Mouse (Mus musculus) intestine, embryonic 16.5 days (tissue): ENCODE results near the gene Nkx1-2. TPM values are rescaled to one million over a fixed set of nuclear protein-coding genes. Genes with fewer than 3 reads are reported as not detected.

Source experiments
- ATAC-seq: fragments of 200-750 bp; cut with Nextera tagmentation; 2 replicates; pipeline ENCODE4 v1.8.0; 2017; ENCODE audit warnings: moderate TSS enrichment, moderate library complexity
- H3K27ac ChIP-seq: fragments of 300-500 bp; sonication (generic); 2 replicates; pipeline ENCODE4 v1.5.1; 2014; ENCODE audit warnings: mild to moderate bottlenecking, low read length
- H3K27me3 ChIP-seq: fragments of 300-500 bp; sonication (generic); replicated peaks from 2 replicates; pipeline ENCODE4 v1.6.1; 2014; ENCODE audit warnings: low read length, control low read depth, mixed read lengths; ENCODE audit not compliant: control insufficient read depth, insufficient read depth
- H3K36me3 ChIP-seq: fragments of 300-500 bp; sonication (generic); 2 replicates; pipeline ENCODE4 v1.6.1; 2014; ENCODE audit warnings: low read length, control low read depth; ENCODE audit not compliant: control insufficient read depth, insufficient read depth
- H3K4me1 ChIP-seq: fragments of 300-500 bp; sonication (generic); 2 replicates; pipeline ENCODE4 v1.6.1; 2014; ENCODE audit warnings: low read length, control low read depth, mixed read lengths; ENCODE audit not compliant: control insufficient read depth, insufficient read depth
- H3K4me2 ChIP-seq: fragments of 300-500 bp; sonication (generic); 2 replicates; pipeline ENCODE4 v1.6.1; 2014; ENCODE audit warnings: low read depth, low read length, control low read depth
- H3K4me3 ChIP-seq: fragments of 300-500 bp; sonication (generic); 2 replicates; pipeline ENCODE4 v1.5.1; 2014; ENCODE audit warnings: mild to moderate bottlenecking, low read length
- H3K9ac ChIP-seq: fragments of 300-500 bp; sonication (generic); 2 replicates; pipeline ENCODE4 v1.6.1; 2014; ENCODE audit warnings: low read depth, low read length
- H3K9me3 ChIP-seq: fragments of 300-500 bp; sonication (generic); 2 replicates; pipeline ENCODE4 v1.6.1; 2016; ENCODE audit warnings: low read length, control low read depth; ENCODE audit not compliant: control insufficient read depth
- WGBS: fragments of 180-500 bp; shearing (Covaris S2); extraction: QIAGEN DNeasy Blood & Tissue Kit; methylation state at CpG from one replicate; pipeline ENCODE4 v1.1.7; 2014; 5-methylcytosine and 5-hydroxymethylcytosine counted together
- polyA plus RNA-seq: library from polyadenylated mRNA; unstranded; fragments of >200 nt; fragmentation: Nextera tagmentation; extraction: Ambion mirVana; gene quantifications from 2 replicates; pipeline ENCODE4 v1.2.1, GENCODE M21; 2015

Nkx1-2 gene
- polyA plus RNA-seq, 1 experiment from 2014 or later = 0.70 TPM

DNA sequence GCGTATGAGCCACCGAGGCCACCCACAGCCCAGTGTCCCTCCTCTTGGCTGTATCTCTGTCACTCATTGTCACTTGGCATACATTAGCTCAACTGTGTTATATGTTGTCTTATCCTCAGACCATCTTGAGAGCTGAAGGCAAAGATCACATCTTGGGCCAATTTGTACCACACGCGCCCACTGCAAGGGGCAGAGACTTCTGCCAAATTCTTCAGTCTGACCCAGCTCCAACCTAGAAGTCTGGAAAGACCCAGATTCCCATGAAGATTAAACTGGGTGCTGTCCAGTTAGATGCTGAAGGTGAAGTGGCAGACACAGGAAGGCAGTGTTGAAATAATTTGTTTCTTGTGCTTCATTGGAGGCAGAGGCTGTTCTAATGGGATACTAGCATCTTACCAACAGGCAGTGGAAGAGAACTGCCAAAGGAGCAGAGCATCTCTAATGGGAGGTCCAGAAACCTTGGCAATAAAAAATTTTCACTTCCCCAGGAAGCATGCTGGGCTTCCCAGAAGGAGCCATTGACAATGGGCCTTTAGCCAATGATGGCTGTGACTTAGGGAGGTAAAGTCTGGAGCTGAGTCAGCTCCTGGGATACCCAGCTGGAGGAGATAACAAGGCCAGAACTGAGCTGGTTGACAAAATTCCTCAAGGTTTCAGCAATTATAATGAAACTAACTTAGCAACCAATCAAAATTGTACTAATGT, 9.0 kb upstream of the Nkx1-2 start:
- Histone ChIP-seq H3K27me3 (no peaks in the 10 kb centered on the region), H3K4me3 (no peak overlapping the region), H3K4me1 (peaks cover 5% of the 10 kb centered on the region; the same call in 1 of the 2 replicates), H3K9me3 (no peaks in the 10 kb centered on the region), H3K4me2 (no peak overlapping the region), H3K27ac (no peak overlapping the region), H3K9ac (no peak overlapping the region), H3K36me3 (no peaks in the 10 kb centered on the region)
- 93% methylated on average over 4 of the region's 4 CpGs for WGBS
- ATAC-seq = no peak

DNA sequence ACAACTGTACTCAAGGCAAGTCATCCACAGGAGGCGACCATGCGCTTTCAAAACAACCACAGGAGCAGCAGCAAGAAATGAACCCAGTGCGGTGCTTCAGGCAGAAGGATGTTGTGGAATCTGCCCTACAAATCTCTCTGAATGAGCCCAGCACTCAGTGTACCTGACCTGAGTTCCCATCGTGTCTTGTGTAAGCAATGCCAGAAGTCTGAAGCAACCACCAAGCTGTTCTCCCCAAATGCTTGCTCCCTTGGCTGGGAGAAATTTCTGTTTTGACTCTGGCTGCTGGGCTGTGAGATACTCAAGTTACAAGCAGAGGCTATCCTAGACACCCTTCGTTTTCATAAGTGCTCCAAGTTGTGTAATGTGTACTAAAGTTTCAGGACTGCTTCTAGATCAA, 6.3 kb upstream of the Nkx1-2 start:
- Histone ChIP-seq H3K27ac (no peak overlapping the region), H3K4me3 (no peak overlapping the region), H3K4me2 (no peak overlapping the region), H3K9ac (no peak overlapping the region), H3K4me1 (peaks cover 3% of the 10 kb centered on the region; the same call in 1 of the 2 replicates), H3K27me3 (peaks cover 4% of the 10 kb centered on the region; the same call in 1 of the 2 replicates), H3K9me3 (no peaks in the 10 kb centered on the region), H3K36me3 (no peaks in the 10 kb centered on the region)
- ATAC-seq = no peak
- WGBS = 55% methylated on average over 5 of the region's 5 CpGs

DNA sequence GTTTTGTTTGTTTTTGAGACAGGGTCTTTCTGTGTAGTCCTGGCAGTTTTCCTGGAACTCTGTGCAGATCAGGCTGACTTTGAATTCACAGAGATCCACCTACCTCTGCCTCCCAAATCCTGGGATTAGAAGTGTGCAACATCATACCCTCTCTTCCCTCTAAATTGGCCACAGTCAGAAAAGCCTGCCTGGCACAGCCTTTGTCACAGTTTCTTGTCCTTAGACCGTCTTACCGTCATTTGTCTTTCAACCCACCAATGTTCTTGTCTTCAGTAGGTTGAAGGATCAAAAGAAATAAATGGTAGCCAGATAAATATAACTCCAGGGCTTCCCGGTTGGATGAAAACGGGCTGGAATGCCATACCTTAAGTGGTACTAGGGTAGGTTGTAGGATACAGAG, 5.3 kb upstream of the Nkx1-2 start:
- Histone ChIP-seq H3K36me3 (no peaks in the 10 kb centered on the region), H3K27ac (no peak overlapping the region), H3K9ac (no peak overlapping the region), H3K4me2 (no peak overlapping the region), H3K4me3 (no peak overlapping the region), H3K27me3 (peaks cover 11% of the 10 kb centered on the region; the same call in 1 of the 2 replicates), H3K4me1 (0 out of 2 replicates have a peak, but pooled peaks cover 4% of the 10 kb centered on the region), H3K9me3 (no peaks in the 10 kb centered on the region)
- 90% methylated on average over 4 of the region's 4 CpGs for WGBS
- ATAC-seq = no peak

DNA sequence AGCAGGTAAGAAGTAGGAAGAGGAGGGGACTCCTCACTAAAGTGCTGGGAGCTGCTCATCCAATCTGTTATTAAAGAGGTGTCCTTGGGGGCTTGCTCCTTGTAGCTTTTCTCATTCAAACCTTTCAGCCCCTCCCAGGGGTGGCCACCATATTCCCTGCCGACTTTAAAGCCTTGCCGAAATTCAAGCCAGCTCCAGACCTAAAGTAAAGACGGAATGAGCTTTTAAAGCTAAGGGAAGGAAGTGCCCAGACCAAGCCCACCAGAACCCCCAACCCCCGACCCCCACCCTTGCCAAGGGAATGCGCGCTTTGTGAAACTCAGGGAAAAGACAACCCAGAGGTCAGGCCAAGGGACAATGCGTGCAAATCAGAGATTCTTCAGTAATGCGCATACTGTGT, 1.5 kb upstream of the Nkx1-2 start:
- no peak for ATAC-seq
- H3K27ac ChIP-seq = no peak overlapping the region
- no peak overlapping the region for H3K4me2 ChIP-seq
- peaks cover 35% of the 10 kb centered on the region for H3K27me3 ChIP-seq
- no peaks in the 10 kb centered on the region for H3K9me3 ChIP-seq
- no peak overlapping the region for H3K9ac ChIP-seq
- no peak overlapping the region for H3K4me3 ChIP-seq
- WGBS = 22% methylated on average over 8 of the region's 8 CpGs
- no peaks in the 10 kb centered on the region for H3K36me3 ChIP-seq
- peaks cover 30% of the 10 kb centered on the region for H3K4me1 ChIP-seq

DNA sequence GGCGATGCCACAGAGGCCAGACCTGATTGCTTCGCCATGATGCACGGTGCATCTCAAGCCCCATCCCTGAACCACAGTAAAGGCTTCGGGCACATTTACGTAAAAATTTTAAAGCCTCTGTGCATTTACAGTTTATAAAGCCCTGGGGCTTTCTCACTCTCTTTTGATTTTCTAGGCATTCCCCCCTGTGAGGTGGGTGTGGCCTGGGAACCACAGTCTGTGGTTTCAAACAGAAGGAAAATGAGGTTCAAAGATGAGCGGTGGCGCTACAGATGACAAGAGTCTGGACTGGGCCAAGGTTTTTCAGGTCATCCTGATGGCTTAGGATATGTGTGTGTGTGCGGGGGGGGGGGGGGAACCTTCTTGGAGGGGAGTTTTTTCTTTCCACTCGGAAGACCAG, 589 bp upstream of the Nkx1-2 start:
- H3K4me3 ChIP-seq = peak overlapping the region; percentile 44
- H3K27ac ChIP-seq = no peak overlapping the region
- H3K9me3 ChIP-seq = no peaks in the 10 kb centered on the region
- peaks cover 35% of the 10 kb centered on the region for H3K27me3 ChIP-seq
- no peak overlapping the region for H3K9ac ChIP-seq
- peaks cover 30% of the 10 kb centered on the region for H3K4me1 ChIP-seq
- 8% methylated on average over 9 of the region's 9 CpGs for WGBS
- peak overlapping the region; percentile 82 for H3K4me2 ChIP-seq
- H3K36me3 ChIP-seq = no peaks in the 10 kb centered on the region
- no peak for ATAC-seq

DNA sequence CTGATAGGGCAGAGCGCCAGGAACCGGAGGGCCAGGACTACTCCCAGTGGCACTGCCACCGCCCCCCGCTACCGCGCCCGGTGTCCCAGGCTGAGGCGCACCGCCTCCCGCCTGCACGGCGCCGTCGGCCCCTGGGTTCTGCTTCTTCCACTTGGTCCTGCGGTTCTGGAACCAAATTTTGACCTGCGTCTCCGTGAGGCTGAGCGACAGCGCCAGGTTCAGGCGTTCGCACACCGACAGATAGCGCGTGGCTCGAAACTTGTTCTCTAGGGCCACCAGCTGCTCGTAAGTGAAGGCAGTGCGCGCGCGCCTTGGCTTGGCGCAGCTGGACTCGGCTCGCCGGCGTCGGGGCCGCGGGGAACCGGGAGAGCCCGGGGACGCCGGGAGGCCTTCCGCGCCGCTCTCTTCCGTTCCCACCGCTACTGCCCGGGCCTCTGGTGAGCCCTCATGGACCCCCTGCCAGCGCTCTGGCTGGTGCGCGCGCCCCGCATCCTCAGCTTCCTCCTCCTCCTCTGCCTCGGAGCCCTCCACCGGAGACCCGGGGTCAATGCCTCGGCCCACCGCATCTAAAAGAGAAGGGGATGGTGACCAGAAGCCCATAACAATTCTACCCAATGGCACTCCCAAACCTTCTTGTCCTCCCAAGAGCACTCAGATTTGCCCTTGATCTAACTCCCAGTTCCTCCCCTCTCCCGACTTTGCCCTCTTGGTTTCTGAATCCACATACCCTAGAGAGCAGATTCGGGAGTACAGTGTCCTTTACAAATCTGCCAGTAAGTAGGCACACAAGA, 2.0 kb downstream of the Nkx1-2 start:
- no peaks in the 10 kb centered on the region for H3K36me3 ChIP-seq
- peak overlapping the region; percentile 55; the same call in 1 of the 2 replicates for H3K27ac ChIP-seq
- peak overlapping the region; percentile 85 for H3K4me2 ChIP-seq
- H3K9ac ChIP-seq = peak overlapping the region; percentile 73
- peak; percentile 78 for ATAC-seq
- H3K4me3 ChIP-seq = peak overlapping the region; percentile 60
- H3K27me3 ChIP-seq = peaks cover 35% of the 10 kb centered on the region
- peaks cover 30% of the 10 kb centered on the region for H3K4me1 ChIP-seq
- WGBS = under 1% methylated on average over 54 of the region's 60 CpGs
- no peaks in the 10 kb centered on the region for H3K9me3 ChIP-seq

DNA sequence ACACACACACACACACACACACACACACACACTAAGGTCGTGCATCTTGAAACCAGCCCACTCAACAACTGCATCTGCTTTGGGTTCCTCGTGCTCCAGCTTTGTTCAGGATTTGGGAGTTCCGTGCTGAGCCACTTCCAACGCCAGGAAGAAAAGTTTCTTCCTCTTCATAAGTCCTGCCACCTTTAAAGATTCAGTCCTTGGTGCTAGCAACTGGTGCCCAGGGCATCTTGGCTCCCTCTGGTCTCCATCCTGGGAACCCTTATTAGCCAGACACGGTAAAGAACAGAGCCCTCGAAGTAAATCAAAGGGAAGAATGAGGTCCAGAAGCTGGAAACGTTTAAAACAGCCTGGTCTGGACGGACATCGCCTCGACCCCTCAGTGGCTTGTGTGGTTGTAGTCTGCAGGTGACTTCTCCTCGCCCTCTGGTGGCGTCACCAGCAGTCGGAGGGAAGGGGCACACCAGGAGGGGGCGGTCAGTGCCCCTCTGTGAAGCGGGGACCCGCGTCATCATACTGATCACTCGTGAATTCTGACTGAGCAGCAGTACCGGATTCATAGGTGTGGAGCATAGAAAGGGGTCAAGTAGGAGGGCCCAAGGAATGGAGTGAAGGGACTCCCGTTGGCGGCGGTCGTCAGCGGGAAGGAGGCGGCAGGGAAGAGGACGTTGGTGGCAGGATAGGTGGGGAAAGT, 2.7 kb downstream of the Nkx1-2 start:
- Histone ChIP-seq H3K27ac (peak overlapping the region; percentile 55; the same call in 1 of the 2 replicates), H3K9ac (peak overlapping the region; percentile 73), H3K27me3 (peaks cover 33% of the 10 kb centered on the region), H3K36me3 (no peaks in the 10 kb centered on the region), H3K4me2 (peak overlapping the region; percentile 85), H3K4me3 (peak overlapping the region; percentile 60), H3K4me1 (peaks cover 30% of the 10 kb centered on the region), H3K9me3 (no peaks in the 10 kb centered on the region)
- WGBS = 15% methylated on average over 26 of the region's 26 CpGs
- ATAC-seq = peak; percentile 56

DNA sequence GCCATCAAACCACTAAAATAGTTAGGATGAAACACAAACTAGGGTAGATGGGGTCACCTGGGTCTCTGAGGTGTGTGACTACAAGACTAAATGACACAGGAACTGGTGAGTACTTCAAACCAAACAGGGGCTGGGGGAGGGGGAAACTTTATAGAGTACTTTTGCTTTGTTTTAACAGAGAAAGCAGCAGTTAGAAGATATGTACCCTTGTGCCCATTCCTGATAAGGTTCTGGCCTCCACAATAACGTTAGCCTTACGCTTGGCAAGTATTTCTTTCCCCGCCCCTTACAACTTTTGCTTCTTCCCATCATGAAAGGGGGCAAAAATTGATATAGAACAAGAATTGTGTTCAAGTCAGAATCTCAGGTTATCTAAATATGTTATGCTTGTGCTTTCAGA, 3.6 kb downstream of the Nkx1-2 start:
- ATAC-seq = no peak
- Histone ChIP-seq H3K4me1 (peaks cover 30% of the 10 kb centered on the region), H3K27ac (no peak overlapping the region), H3K27me3 (peaks cover 31% of the 10 kb centered on the region), H3K9ac (no peak overlapping the region), H3K4me2 (no peak overlapping the region), H3K9me3 (no peaks in the 10 kb centered on the region), H3K36me3 (no peaks in the 10 kb centered on the region), H3K4me3 (no peak overlapping the region)
- 86% methylated on average over 3 of the region's 3 CpGs for WGBS

DNA sequence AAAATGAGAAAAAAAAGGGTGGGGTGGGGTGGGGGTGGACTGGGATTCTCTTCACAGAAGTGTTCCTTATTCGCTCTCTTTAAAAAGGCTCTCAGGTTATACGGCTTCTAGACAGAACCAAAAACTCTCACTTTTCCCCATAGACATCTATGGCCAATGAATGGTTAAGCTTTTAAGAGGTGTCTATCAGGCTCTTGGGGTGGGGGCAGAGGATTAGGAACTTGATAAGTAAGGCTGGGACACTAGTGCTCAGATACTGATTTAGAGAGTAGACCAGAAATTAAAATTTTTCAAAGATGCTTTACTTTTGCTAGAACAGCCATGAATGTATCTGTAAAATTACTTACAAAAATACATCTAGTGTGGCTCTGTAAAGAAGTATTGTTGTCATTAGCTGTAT, 5.1 kb downstream of the Nkx1-2 start:
- peaks cover 23% of the 10 kb centered on the region for H3K27me3 ChIP-seq
- no peak for ATAC-seq
- 89% methylated on average over 2 of the region's 2 CpGs for WGBS

More for the DNA sequence above, 5.1 kb downstream of the Nkx1-2 start:
- no peaks in the 10 kb centered on the region for H3K9me3 ChIP-seq
- H3K4me1 ChIP-seq = peaks cover 22% of the 10 kb centered on the region
- no peaks in the 10 kb centered on the region for H3K36me3 ChIP-seq
- no peak overlapping the region for H3K4me2 ChIP-seq
- H3K4me3 ChIP-seq = no peak overlapping the region
- no peak overlapping the region for H3K9ac ChIP-seq
- H3K27ac ChIP-seq = no peak overlapping the region
